In the genomic region with DNA sequence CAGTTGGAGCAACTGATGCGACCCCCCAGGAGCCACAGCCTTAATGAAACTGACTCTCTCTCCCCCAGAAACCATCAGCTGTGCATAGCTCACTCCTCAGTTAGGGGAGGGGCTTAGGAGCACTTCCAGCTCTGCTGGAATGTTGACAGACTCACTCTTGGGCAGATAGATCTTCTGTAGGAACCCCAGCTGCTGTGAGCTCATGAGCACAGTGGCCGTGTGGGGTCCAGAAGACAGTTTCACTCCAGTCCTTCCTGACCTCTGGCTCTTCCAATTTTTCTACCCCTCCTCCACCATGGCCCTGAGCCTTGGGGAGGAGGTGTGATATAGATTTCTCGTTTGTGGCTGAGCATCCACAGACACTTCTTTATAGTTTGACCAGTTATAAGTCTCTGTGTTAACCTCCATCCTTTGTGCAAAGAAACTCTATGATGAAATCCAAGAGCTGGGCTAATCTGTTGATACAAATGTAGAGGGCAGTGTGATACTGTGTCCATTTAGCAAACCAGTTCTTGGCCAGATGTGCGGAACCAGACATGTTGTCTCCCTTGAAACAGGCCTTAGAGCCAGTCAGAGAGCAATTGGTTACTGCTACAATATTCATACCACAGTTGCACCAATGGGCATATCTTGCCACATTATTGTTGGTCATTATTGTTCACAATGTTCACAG, we compare ENCODE assay signal across 15 mouse cellular contexts. TPM values are rescaled to one million over a fixed set of nuclear protein-coding genes. Genes with fewer than 3 reads are reported as not detected.
DNase-seq lines count a peak whose midpoint lies in the region; ATAC-seq and TF ChIP-seq lines count a peak whose summit lies in the region.
"Had no signal": no experiment of that assay in that cellular context is flagged by ENCODE, and none has a peak within 500 bp of the region (broad histone marks: within the 10 kb centered on the region; RNA-seq: fewer than 3 reads in every experiment).

No protein-coding gene starts in this region.

- H3K4me3 ChIP-seq in heart, postnatal 0 days (ENCODE audit: low read depth, low read length): no peak overlapping the region
- no peak overlapping the region for H3K4me3 ChIP-seq in heart, embryonic 12.5 days
- H3K4me3 ChIP-seq in liver, postnatal 0 days (ENCODE audit: low read depth, low read length): no peak overlapping the region
- H3K4me3 ChIP-seq in liver, embryonic 11.5 days (ENCODE audit: low read depth, low read length): no peak overlapping the region
- H3K4me3 ChIP-seq in brown adipose tissue, adult 24 weeks (ENCODE audit: insufficient read depth, low read depth, low read length): no peak overlapping the region
- no peak overlapping the region for H3K4me3 ChIP-seq in midbrain, postnatal 0 days (ENCODE audit: low read depth, low read length)
- H3K4me3 ChIP-seq: heart, embryonic 13.5 days; liver, embryonic 13.5 days; midbrain, embryonic 12.5 days had no signal

- DNase-seq in heart, postnatal 0 days (ENCODE audit: low spot score): peak; percentile 25
- DNase-seq in liver, postnatal 0 days: no peak
- DNase-seq in liver, embryonic 11.5 days (ENCODE audit: low spot score): no peak
- DNase-seq in layer of hippocampus, postnatal 25 days (ENCODE audit: extremely low spot score in 1 of 2, low spot score in 1 of 2): no peak
- DNase-seq in midbrain, postnatal 0 days (ENCODE audit: low spot score): no peak
- DNase-seq: cerebellum, postnatal 25 days; liver, embryonic 13.5 days; thymus, postnatal 4 days had no signal

- H3K9me3 ChIP-seq in heart, postnatal 0 days (replicated peaks; ENCODE audit: control insufficient read depth, low read length): no peaks in the 10 kb centered on the region
- no peaks in the 10 kb centered on the region for H3K9me3 ChIP-seq in heart, embryonic 12.5 days (replicated peaks)
- H3K9me3 ChIP-seq in liver, postnatal 0 days (ENCODE audit: low read length): no peaks in the 10 kb centered on the region
- no peaks in the 10 kb centered on the region for H3K9me3 ChIP-seq in liver, embryonic 11.5 days (ENCODE audit: control insufficient read depth, low read length)
- H3K9me3 ChIP-seq in midbrain, postnatal 0 days (ENCODE audit: low read length): no peaks in the 10 kb centered on the region
- H3K9me3 ChIP-seq: heart, embryonic 13.5 days; liver, embryonic 13.5 days; midbrain, embryonic 12.5 days had no signal

- no peak overlapping the region for H3K9ac ChIP-seq in heart, postnatal 0 days (replicated peaks; ENCODE audit: low read depth, low read length)
- H3K9ac ChIP-seq in heart, embryonic 12.5 days: no peak overlapping the region
- no peak overlapping the region for H3K9ac ChIP-seq in liver, postnatal 0 days (replicated peaks)
- no peak overlapping the region for H3K9ac ChIP-seq in liver, embryonic 11.5 days (ENCODE audit: low read depth, low read length)
- no peak overlapping the region for H3K9ac ChIP-seq in midbrain, postnatal 0 days (replicated peaks; ENCODE audit: low read length, poor library complexity, severe bottlenecking)
- H3K9ac ChIP-seq: heart, embryonic 13.5 days; liver, embryonic 13.5 days; midbrain, embryonic 12.5 days had no signal

- no peak for TF ChIP-seq CTCF in heart, postnatal 0 days (IDR thresholded peaks at IDR 0.05; ENCODE audit: low read depth)
- no peak for TF ChIP-seq CTCF in liver, postnatal 0 days (IDR thresholded peaks at IDR 0.05; ENCODE audit: low read depth)
- no peak for TF ChIP-seq CTCF in midbrain, postnatal 0 days (IDR thresholded peaks at IDR 0.05)

- H3K4me2 ChIP-seq in heart, postnatal 0 days (ENCODE audit: low read depth, low read length): no peak overlapping the region
- H3K4me2 ChIP-seq in heart, embryonic 12.5 days: no peak overlapping the region
- no peak overlapping the region for H3K4me2 ChIP-seq in liver, postnatal 0 days (ENCODE audit: low read depth, low read length)
- H3K4me2 ChIP-seq in liver, embryonic 11.5 days: no peak overlapping the region
- H3K4me2 ChIP-seq in midbrain, postnatal 0 days (ENCODE audit: low read depth, low read length, poor library complexity, severe bottlenecking): no peak overlapping the region
- H3K4me2 ChIP-seq: midbrain, embryonic 12.5 days had no signal

- no peaks in the 10 kb centered on the region for H3K27me3 ChIP-seq in heart, postnatal 0 days (ENCODE audit: control insufficient read depth, insufficient read depth, low read length)
- H3K27me3 ChIP-seq in heart, embryonic 12.5 days (replicated peaks): no peaks in the 10 kb centered on the region
- no peaks in the 10 kb centered on the region for H3K27me3 ChIP-seq in liver, postnatal 0 days (ENCODE audit: insufficient read depth, low read length)
- H3K27me3 ChIP-seq in liver, embryonic 11.5 days (replicated peaks; ENCODE audit: control insufficient read depth, insufficient read depth, low read length): no peaks in the 10 kb centered on the region
- H3K27me3 ChIP-seq in midbrain, postnatal 0 days (ENCODE audit: insufficient read depth, low read length): no peaks in the 10 kb centered on the region
- H3K27me3 ChIP-seq: heart, embryonic 13.5 days; liver, embryonic 13.5 days; midbrain, embryonic 12.5 days had no signal

- no peak for TF ChIP-seq EP300 in heart, postnatal 0 days (IDR thresholded peaks at IDR 0.05; ENCODE audit: low read depth)
- TF ChIP-seq EP300 in liver, postnatal 0 days (IDR thresholded peaks at IDR 0.05; ENCODE audit: low read depth): no peak

- no peaks in the 10 kb centered on the region for H3K36me3 ChIP-seq in heart, postnatal 0 days (replicated peaks; ENCODE audit: control insufficient read depth, insufficient read depth, low read length)
- H3K36me3 ChIP-seq in heart, embryonic 12.5 days: no peaks in the 10 kb centered on the region
- H3K36me3 ChIP-seq in liver, postnatal 0 days (replicated peaks; ENCODE audit: insufficient read depth, low read length): no peaks in the 10 kb centered on the region
- H3K36me3 ChIP-seq in liver, embryonic 11.5 days (ENCODE audit: control insufficient read depth, insufficient read depth, low read length): no peaks in the 10 kb centered on the region
- no peaks in the 10 kb centered on the region for H3K36me3 ChIP-seq in midbrain, postnatal 0 days (ENCODE audit: insufficient read depth, low read length)
- H3K36me3 ChIP-seq: heart, embryonic 13.5 days; liver, embryonic 13.5 days; midbrain, embryonic 12.5 days had no signal

- H3K27ac ChIP-seq in heart, postnatal 0 days (ENCODE audit: low read depth): 0 out of 2 replicates have a peak overlapping the region, but pooled peaks have one; percentile 31
- H3K27ac ChIP-seq in heart, embryonic 12.5 days (ENCODE audit: poor library complexity, severe bottlenecking): no peak overlapping the region
- H3K27ac ChIP-seq in liver, postnatal 0 days (ENCODE audit: low read depth): 0 out of 2 replicates have a peak overlapping the region, but pooled peaks have one; percentile 18
- H3K27ac ChIP-seq in liver, embryonic 11.5 days (ENCODE audit: low read depth, low read length): no peak overlapping the region
- H3K27ac ChIP-seq in brown adipose tissue, adult 24 weeks (replicated peaks; ENCODE audit: low read depth, low read length): peak overlapping the region; percentile 27
- no peak overlapping the region for H3K27ac ChIP-seq in midbrain, postnatal 0 days (ENCODE audit: low read depth, low read length)
- H3K27ac ChIP-seq: liver, embryonic 13.5 days; midbrain, embryonic 12.5 days had no signal

- H3K4me1 ChIP-seq in heart, postnatal 0 days (ENCODE audit: control insufficient read depth, insufficient read depth): no peaks in the 10 kb centered on the region
- H3K4me1 ChIP-seq in heart, embryonic 12.5 days (replicated peaks): 0 out of 2 replicates have a peak, but pooled peaks cover 8% of the 10 kb centered on the region
- peaks cover 8% of the 10 kb centered on the region; the same call in 1 of the 2 replicates for H3K4me1 ChIP-seq in liver, postnatal 0 days (ENCODE audit: insufficient read depth)
- H3K4me1 ChIP-seq in liver, embryonic 11.5 days (replicated peaks; ENCODE audit: control insufficient read depth, insufficient read depth, low read length): peaks cover 10% of the 10 kb centered on the region
- H3K4me1 ChIP-seq in brown adipose tissue, adult 24 weeks (ENCODE audit: control insufficient read depth, insufficient read depth, insufficient read length, low read length): no peaks in the 10 kb centered on the region
- H3K4me1 ChIP-seq in midbrain, postnatal 0 days (ENCODE audit: insufficient read depth, low read length): no peaks in the 10 kb centered on the region
- H3K4me1 ChIP-seq: midbrain, embryonic 12.5 days had no signal

- 54% methylated on average over 4 of the region's 4 CpGs for WGBS in heart, postnatal 0 days
- WGBS in heart, embryonic 12.5 days: 56% methylated on average over 4 of the region's 4 CpGs
- WGBS in liver, postnatal 0 days (ENCODE audit: insufficient replicate concordance): 62% methylated on average over 4 of the region's 4 CpGs
- WGBS in liver, embryonic 11.5 days: 66% methylated on average over 4 of the region's 4 CpGs
- 73% methylated on average over 4 of the region's 4 CpGs for WGBS in midbrain, postnatal 0 days

- ATAC-seq in heart, postnatal 0 days (ENCODE audit: insufficient read depth, low read depth): peak; percentile 53; the same call in 1 of the 2 replicates
- no peak for ATAC-seq in heart, embryonic 12.5 days (ENCODE audit: insufficient number of reproducible peaks, low FRiP score)
- ATAC-seq in liver, postnatal 0 days: no peak
- ATAC-seq in liver, embryonic 11.5 days (replicated peaks; ENCODE audit: low FRiP score): no peak
- ATAC-seq in megakaryocyte, adult 5-6 weeks (ENCODE audit: poor library complexity, severe bottlenecking): 0 out of 2 replicates have a peak, but pooled peaks have one; percentile 12
- ATAC-seq in midbrain, postnatal 0 days (ENCODE audit: low FRiP score): no peak
- ATAC-seq: forebrain, embryonic 16.5 days had no signal

RNA-seq across cellular contexts. Expression of a gene that starts 35.2 kb away (rescaled TPM):
- total RNA-seq in heart, postnatal 0 days (2014; rRNA removed; ENCODE audit: low replicate concordance): 5.2 and 12.5 TPM in 2 replicates
- 2.9 and 3.2 TPM in 2 replicates for polyA plus RNA-seq in heart, postnatal 0 days (2015; fragmentation: Nextera tagmentation; extraction: Ambion mirVana)
- 3.8 and 4.5 TPM in 2 replicates for polyA plus RNA-seq in heart, embryonic 12.5 days (2016; fragmentation: Nextera tagmentation; extraction: Ambion mirVana)
- 104 and 109 TPM in 2 replicates for polyA plus RNA-seq in liver, postnatal 0 days (2015; fragmentation: Nextera tagmentation; extraction: Ambion mirVana)
- 34.0 and 34.3 TPM in 2 replicates for polyA plus RNA-seq in liver, embryonic 11.5 days (2014; fragmentation: Nextera tagmentation; extraction: Ambion mirVana)
- 2.9 TPM in 1 of 2 replicates, not detected in the other for polyA plus RNA-seq in brown adipose tissue, adult 24 weeks (2012; ENCODE audit: insufficient read depth, insufficient read length, missing spikeins)
- 1,942 and 2,045 TPM in 2 replicates for total RNA-seq in megakaryocyte, adult 5-6 weeks (2015)
- 1,369 and 1,731 TPM in 2 replicates for total RNA-seq in megakaryocyte, adult 5-6 weeks (2017)
- not detected for total RNA-seq in layer of hippocampus, postnatal 25 days (2021)
- 3.4 and 3.7 TPM in 2 replicates for total RNA-seq in midbrain, postnatal 0 days (2014; rRNA removed)
- polyA plus RNA-seq in midbrain, postnatal 0 days (2015; fragmentation: Nextera tagmentation; extraction: Ambion mirVana): 1.3 and 1.7 TPM in 2 replicates
- total RNA-seq: left cerebral cortex, adult 8-10 months had no signal

Comparison
In these comparisons a context has a peak if more than half of its experiments do, and no peak if none do; other contexts are left out.
1. ATAC-seq: peak in heart, postnatal 0 days (single experiment) and megakaryocyte, adult 5-6 weeks (single experiment); none in heart, embryonic 12.5 days (single experiment), liver, postnatal 0 days (single experiment), liver, embryonic 11.5 days (single experiment) and midbrain, postnatal 0 days (single experiment).
2. H3K27ac ChIP-seq: peak in heart, postnatal 0 days (single experiment), liver, postnatal 0 days (single experiment) and brown adipose tissue, adult 24 weeks (single experiment); none in heart, embryonic 12.5 days (single experiment), liver, embryonic 11.5 days (single experiment) and midbrain, postnatal 0 days (single experiment).